Mouse (Mus musculus) heart, embryonic 11.5 days (tissue): Measurements from ENCODE around the gene Ssna1. TPM values are rescaled to one million over a fixed set of nuclear protein-coding genes. Genes with fewer than 3 reads are reported as not detected.

ENCODE experiments used
- ATAC-seq: fragments of 200-750 bp; cut with Nextera tagmentation; replicated peaks from 2 replicates; pipeline ENCODE4 v1.8.0; 2017; ENCODE audit warnings: moderate library complexity; ENCODE audit not compliant: insufficient number of reproducible peaks, low FRiP score, low TSS enrichment
- H3K27ac ChIP-seq: fragments of 300-500 bp; sonication (generic); 2 replicates; pipeline ENCODE4 v1.5.1; 2014; ENCODE audit warnings: mild to moderate bottlenecking, low read depth, low read length
- H3K27me3 ChIP-seq: fragments of 300-500 bp; sonication (generic); 2 replicates; pipeline ENCODE4 v1.6.1; 2014; ENCODE audit warnings: mild to moderate bottlenecking, low read length, mixed read lengths; ENCODE audit not compliant: control insufficient read depth, insufficient read depth
- H3K36me3 ChIP-seq: fragments of 300-500 bp; sonication (generic); 2 replicates; pipeline ENCODE4 v1.6.1; 2014; ENCODE audit warnings: mild to moderate bottlenecking, low read length, moderate library complexity, mixed read lengths; ENCODE audit not compliant: control insufficient read depth, insufficient read depth
- H3K4me1 ChIP-seq: fragments of 300-500 bp; sonication (generic); 2 replicates; pipeline ENCODE4 v1.6.1; 2014; ENCODE audit warnings: low read length; ENCODE audit not compliant: control insufficient read depth, insufficient read depth
- H3K4me2 ChIP-seq: fragments of 300-500 bp; sonication (generic); 2 replicates; pipeline ENCODE4 v1.6.1; 2014; ENCODE audit warnings: mild to moderate bottlenecking, moderate library complexity
- H3K4me3 ChIP-seq: fragments of 300-500 bp; sonication (generic); 2 replicates; pipeline ENCODE4 v1.5.1; 2014; ENCODE audit warnings: low read depth, low read length
- H3K9ac ChIP-seq: fragments of 300-500 bp; sonication (generic); 2 replicates; pipeline ENCODE4 v1.6.1; 2014; ENCODE audit warnings: mild to moderate bottlenecking, low read depth, low read length, moderate library complexity
- H3K9me3 ChIP-seq: fragments of 300-500 bp; sonication (generic); replicated peaks from 2 replicates; pipeline ENCODE4 v1.6.1; 2016; ENCODE audit warnings: low read length; ENCODE audit not compliant: control insufficient read depth
- WGBS: fragments of 180-500 bp; shearing (Covaris S2); extraction: QIAGEN DNeasy Blood & Tissue Kit; methylation state at CpG from one replicate; pipeline ENCODE4 v1.1.7; 2014; ENCODE audit not compliant: insufficient replicate concordance; 5-methylcytosine and 5-hydroxymethylcytosine counted together
- polyA plus RNA-seq: library from polyadenylated mRNA; unstranded; fragments of >200 nt; fragmentation: Nextera tagmentation; extraction: Ambion mirVana; gene quantifications from 2 replicates; pipeline ENCODE4 v1.2.1, GENCODE M21; 2014

The Ssna1 gene
- polyA plus RNA-seq, 1 experiment from 2014 or later: 175 TPM

DNA sequence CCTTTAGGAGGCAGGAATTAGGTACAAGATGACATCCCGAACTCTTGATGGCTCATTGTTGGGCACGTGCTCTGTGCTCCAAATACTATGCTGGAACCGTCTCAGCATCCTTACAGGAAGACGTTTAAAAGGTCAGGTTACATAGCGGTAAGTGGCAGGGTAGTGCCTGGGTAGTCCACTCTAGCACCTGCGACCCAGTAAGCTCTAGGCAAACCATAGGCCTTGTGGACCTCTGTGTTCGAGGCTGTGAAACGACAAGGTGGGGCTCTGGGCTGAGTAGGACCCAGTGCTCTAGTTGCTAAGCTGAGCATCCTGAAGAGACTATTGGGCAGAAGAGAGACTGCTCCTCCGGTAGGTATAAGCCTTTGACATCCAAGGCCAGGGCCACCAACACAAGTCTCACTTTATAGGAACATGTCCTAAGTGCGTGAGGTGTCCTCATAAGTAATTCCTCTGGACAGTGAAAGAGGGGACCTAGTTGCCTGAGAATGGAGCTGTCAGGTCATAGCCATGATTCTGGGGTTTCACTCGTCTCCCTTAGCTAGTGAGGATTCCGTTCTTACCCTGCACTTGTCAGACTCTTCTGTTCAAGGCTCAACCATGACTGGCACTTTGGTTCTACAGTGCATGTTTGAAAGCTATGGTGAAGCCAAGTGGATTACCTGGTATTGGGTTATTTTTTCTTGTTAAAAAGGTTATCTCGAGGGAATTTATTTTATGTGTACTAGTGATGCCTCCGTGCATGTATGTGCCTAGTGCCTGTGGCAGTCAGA is 33.5 kb upstream of the Ssna1 start:
- Histone ChIP-seq H3K9ac (0 out of 2 replicates have a peak overlapping the region, but pooled peaks have one; percentile 59), H3K4me2 (peak overlapping the region; percentile 76), H3K27me3 (peaks cover 72% of the 10 kb centered on the region), H3K36me3 (no peaks in the 10 kb centered on the region), H3K9me3 (no peaks in the 10 kb centered on the region), H3K4me1 (no peaks in the 10 kb centered on the region), H3K4me3 (peak overlapping the region; percentile 37; the same call in 1 of the 2 replicates), H3K27ac (no peak overlapping the region)
- WGBS: 45% methylated on average over 14 of the region's 14 CpGs
- ATAC-seq: no peak

DNA sequence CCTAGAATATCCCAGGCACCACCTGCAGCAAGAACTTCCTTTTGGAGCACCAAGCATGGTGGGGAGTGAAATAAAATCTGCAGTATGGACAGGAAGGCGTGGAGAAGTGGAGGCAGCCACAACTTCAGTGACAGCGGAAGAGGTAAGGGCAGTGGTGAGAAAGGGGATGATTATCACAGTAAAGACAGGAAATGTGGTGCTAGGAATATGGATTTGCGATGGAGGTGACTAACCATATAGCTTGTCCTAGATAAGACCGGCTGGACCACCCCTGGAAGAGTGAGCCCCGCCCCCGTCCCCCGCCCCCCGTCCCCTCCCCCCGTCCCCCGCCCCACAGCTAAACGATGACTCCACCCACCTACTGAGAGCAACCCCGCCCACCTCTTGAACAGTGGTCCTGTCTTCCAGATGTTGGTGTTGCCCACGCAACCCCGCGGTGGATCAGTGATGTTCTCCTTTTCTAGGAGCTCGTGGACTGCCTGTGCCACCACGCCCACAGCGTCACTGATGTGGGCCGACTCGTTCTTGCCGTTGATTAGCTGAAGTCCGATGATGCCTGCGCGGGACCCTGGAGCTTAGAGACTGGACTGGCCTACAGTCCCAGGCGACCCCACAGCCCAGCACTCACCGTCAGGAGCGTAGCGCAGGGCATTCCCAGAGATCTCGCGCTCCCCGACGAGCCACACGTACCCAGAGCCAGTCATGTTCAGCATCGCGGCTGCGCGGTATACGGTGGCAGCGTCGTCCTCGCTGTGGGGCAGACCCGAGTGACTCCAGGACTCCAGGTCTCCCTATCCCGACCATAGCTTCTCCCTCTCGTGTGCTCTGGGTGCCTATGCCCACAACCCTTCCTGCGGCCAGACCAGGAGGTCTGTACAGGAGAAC is 32.7 kb upstream of the Ssna1 start:
- 3% methylated on average over 40 of the region's 45 CpGs for WGBS
- Histone ChIP-seq H3K27ac (no peak overlapping the region), H3K9ac (0 out of 2 replicates have a peak overlapping the region, but pooled peaks have one; percentile 59), H3K4me1 (no peaks in the 10 kb centered on the region), H3K4me2 (peak overlapping the region; percentile 76), H3K27me3 (peaks cover 64% of the 10 kb centered on the region), H3K9me3 (no peaks in the 10 kb centered on the region), H3K36me3 (no peaks in the 10 kb centered on the region), H3K4me3 (peak overlapping the region; percentile 37)
- no peak for ATAC-seq

DNA sequence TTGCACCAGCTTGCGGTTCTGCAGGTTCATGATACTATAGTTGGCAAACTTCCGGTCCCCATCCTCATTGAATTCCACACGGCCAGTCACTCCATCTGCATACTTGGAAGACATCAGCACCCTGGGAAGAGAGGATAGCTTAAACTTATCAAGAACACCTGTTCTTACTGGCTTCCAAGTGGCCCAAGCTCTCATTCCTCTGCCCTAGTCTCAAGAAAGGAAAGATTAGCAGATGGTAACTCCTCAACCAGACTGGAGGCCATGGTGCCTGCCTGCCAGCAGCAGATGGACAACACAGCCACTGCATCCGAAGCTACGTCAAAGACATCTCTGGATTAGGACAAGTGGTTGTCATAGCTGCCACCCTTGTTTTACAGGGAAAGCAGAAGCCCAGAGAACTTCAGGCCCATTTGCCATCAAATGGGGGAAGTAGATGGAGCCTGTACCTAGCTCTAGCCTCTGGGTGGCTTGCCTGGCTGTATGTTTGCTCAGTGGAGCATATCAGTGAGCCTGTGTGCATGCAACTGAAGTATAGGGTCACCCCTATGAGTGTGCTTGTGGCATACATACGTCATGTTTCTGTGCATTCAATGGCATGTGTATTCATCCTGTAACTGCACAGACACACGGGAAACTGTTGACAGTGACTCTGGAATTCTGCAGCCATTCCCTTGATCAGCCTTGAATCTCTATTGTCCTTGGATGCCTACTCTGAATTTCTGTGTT is 31.9 kb upstream of the Ssna1 start:
- H3K4me1 ChIP-seq: no peaks in the 10 kb centered on the region
- H3K9me3 ChIP-seq: no peaks in the 10 kb centered on the region
- no peak overlapping the region for H3K27ac ChIP-seq
- ATAC-seq: no peak
- H3K9ac ChIP-seq: no peak overlapping the region
- 72% methylated on average over 7 of the region's 7 CpGs for WGBS
- H3K36me3 ChIP-seq: no peaks in the 10 kb centered on the region
- peaks cover 60% of the 10 kb centered on the region for H3K27me3 ChIP-seq
- peak overlapping the region; percentile 76; the same call in 1 of the 2 replicates for H3K4me2 ChIP-seq
- no peak overlapping the region for H3K4me3 ChIP-seq

DNA sequence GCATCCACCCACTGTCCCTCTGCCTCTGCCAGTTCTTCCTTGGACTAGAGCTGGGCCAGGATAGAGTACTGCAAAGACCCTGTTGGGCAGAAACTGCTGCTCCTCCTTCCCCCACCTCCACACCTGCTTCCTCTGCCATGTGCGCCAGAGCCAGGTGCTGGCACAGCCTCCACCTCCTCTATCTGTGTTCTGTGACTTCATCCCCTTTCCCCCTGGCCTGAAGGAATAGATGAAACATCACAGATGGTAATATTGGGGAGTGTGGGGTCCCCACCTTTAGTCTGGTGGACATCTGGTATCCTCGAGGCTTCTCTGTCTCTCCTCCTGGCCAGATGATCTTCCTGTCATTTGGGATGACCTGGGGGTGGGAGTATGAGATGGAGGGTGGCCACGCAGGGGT is 31.2 kb upstream of the Ssna1 start:
- peaks cover 54% of the 10 kb centered on the region for H3K27me3 ChIP-seq
- H3K27ac ChIP-seq: no peak overlapping the region
- no peak overlapping the region for H3K4me2 ChIP-seq
- no peak overlapping the region for H3K9ac ChIP-seq
- H3K4me1 ChIP-seq: no peaks in the 10 kb centered on the region
- no peak overlapping the region for H3K4me3 ChIP-seq
- ATAC-seq: no peak
- no peaks in the 10 kb centered on the region for H3K9me3 ChIP-seq
- WGBS: 64% methylated on average over 3 of the region's 3 CpGs
- H3K36me3 ChIP-seq: no peaks in the 10 kb centered on the region

DNA sequence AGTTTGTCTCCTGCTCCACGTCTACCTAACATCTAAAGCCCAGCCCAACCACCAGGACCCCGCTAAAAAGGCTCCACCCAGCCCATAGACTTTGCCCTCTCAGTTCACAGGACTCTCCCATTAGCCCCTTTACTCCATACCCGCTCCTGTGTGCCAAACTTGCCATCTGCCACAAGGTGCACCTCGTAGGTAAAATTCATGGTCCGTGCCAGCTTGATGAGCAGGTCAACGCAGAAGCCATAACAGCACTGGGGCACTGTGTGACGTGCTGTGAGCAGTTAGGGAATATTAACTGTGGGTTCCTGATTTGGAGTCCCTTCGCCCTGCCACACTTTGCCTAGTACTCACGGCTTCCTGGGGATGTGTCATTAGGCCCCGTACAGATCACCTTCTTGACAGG is 25.8 kb upstream of the Ssna1 start:
- Histone ChIP-seq H3K36me3 (no peaks in the 10 kb centered on the region), H3K4me1 (no peaks in the 10 kb centered on the region), H3K9me3 (no peaks in the 10 kb centered on the region), H3K27ac (no peak overlapping the region), H3K4me2 (no peak overlapping the region), H3K9ac (no peak overlapping the region), H3K4me3 (no peak overlapping the region), H3K27me3 (peaks cover 56% of the 10 kb centered on the region)
- ATAC-seq: no peak
- WGBS: 77% methylated on average over 10 of the region's 10 CpGs

DNA sequence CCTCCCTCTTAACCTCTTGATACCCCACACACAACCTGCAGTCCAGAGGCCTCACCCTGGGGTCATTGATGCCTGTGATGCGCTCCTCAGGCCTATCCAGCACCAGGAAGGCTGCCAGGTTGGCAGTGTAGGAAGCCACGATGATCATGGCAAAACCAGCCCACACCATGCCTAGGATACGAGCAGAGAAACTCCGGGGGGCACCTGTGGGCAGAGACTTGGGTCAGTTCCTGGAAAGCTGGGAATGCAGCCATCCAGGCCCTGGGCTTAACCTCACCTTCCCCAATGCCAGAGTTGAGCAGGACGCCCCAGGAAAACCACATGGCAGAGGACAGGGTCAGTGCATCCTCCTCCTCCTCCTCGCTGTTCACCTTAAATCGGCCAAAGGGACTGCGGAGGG is 24.9 kb upstream of the Ssna1 start:
- H3K4me1 ChIP-seq: peaks cover 5% of the 10 kb centered on the region; the same call in 1 of the 2 replicates
- 67% methylated on average over 8 of the region's 8 CpGs for WGBS
- ATAC-seq: no peak
- no peaks in the 10 kb centered on the region for H3K9me3 ChIP-seq
- no peak overlapping the region for H3K4me3 ChIP-seq
- H3K27ac ChIP-seq: no peak overlapping the region
- H3K9ac ChIP-seq: no peak overlapping the region
- H3K4me2 ChIP-seq: no peak overlapping the region
- peaks cover 61% of the 10 kb centered on the region for H3K27me3 ChIP-seq
- H3K36me3 ChIP-seq: no peaks in the 10 kb centered on the region

DNA sequence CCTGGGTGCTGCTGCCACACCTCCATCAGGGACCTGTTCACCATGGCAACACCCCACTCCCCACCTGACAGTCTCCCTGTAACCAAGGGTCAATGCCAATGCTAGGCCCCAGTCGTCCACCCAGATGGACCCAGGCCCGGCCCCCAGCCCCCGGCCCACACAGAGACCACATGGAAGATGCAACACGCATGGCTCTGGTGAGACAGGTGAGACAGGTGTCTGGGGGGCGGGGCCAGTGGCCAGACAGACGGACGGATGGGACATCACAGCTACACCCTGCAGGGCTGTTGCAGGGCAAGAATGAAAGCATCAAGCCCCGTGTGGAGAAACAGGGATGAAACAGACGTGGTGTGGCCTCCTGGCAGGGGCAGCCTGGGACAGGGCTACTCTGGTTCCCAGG is 21.5 kb upstream of the Ssna1 start:
- 68% methylated on average over 9 of the region's 9 CpGs for WGBS
- Histone ChIP-seq H3K36me3 (no peaks in the 10 kb centered on the region), H3K4me2 (no peak overlapping the region), H3K4me1 (peaks cover 13% of the 10 kb centered on the region; the same call in 1 of the 2 replicates), H3K27ac (no peak overlapping the region), H3K9ac (no peak overlapping the region), H3K4me3 (no peak overlapping the region), H3K9me3 (no peaks in the 10 kb centered on the region), H3K27me3 (peaks cover 95% of the 10 kb centered on the region)
- no peak for ATAC-seq

DNA sequence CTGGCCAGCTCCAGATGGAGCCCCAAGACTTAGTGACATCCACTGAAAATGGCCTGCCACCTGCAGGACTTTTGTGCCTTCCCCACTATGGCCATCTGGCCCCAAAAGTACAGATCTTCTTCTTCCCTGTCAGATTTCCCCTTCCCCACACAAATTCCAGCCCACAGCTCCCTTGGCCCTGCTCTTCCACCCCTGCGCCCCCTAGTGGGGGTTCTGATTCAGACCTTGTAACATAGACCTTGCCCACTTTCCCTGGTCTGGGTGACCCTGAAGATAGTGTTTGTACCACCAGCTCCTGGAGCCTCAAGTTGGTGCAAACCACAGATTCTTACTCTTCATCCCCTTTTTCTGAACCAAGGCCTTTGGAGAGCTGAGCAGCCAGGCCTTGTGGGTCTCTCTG is 20.6 kb upstream of the Ssna1 start:
- Histone ChIP-seq H3K9me3 (no peaks in the 10 kb centered on the region), H3K27me3 (peaks cover 97% of the 10 kb centered on the region), H3K36me3 (no peaks in the 10 kb centered on the region), H3K27ac (no peak overlapping the region), H3K4me3 (peak overlapping the region; percentile 31; the same call in 1 of the 2 replicates), H3K4me2 (no peak overlapping the region), H3K9ac (no peak overlapping the region), H3K4me1 (peaks cover 13% of the 10 kb centered on the region; the same call in 1 of the 2 replicates)
- ATAC-seq: no peak
- 0% methylated on average over 1 of the region's 1 CpGs for WGBS
